Mouse (Mus musculus): ENCODE data around the gene Ccdc78. TPM values are rescaled to one million over a fixed set of nuclear protein-coding genes. Genes with fewer than 3 reads are reported as not detected.
A peak's percentile ranks its signal among the peaks of the same experiment; 100 is the strongest.

The Ccdc78 gene
- polyA plus RNA-seq, 1 experiment = not detected

DNA sequence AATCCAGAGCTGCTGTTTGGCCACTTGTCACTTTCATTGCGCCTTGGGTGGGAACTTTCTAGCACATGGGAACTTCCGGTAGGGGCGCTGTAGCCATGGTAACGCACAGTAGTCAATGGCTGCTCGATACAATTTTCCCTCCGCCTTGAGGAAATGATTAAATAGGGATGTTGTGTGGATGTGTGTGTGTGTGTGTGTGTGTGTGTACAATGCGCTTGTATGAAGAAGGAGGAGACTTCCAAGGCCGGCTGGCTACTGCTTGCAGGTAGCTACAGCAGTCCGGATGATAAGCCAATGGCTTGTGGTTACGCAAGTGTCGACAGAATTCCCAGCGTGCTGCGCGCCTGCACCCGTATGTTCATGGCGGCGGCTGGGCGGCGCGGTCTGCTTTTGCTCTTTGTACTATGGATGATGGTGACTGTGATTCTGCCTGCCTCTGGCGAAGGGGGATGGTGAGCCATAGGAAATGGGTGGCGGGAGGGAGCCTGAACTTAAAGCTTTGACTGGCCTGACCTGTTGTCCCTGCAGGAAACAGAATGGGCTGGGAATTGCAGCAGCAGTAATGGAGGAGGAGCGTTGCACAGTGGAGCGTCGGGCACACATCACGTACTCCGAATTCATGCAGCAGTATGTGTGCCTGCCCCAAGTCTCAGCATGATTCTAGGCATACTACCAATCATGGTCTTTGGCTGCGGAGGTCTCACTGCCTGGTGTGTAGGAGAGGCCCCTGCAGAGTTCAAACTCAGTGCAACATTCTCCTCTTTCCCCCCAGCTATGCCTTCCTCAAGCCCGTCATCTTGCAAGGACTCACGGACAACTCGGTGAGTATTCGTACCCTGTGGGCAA lies 42.6 kb downstream of the Ccdc78 start, which contains the start of gene Jmjd8:
TSS of gene Jmjd8 (plus strand) at position 156 of the 846 bp plus-strand sequence.
- no peaks in the 10 kb centered on the region for H3K27me3 ChIP-seq (ENCODE audit: control insufficient read depth)
- peaks cover 93% of the 10 kb centered on the region for H3K4me1 ChIP-seq (ENCODE audit: control insufficient read depth)
- H3K9me3 ChIP-seq (ENCODE audit: control insufficient read depth, low read length) = no peaks in the 10 kb centered on the region
- TF ChIP-seq TAL1 (IDR thresholded peaks at IDR 0.05; ENCODE audit: low read length) (no peak), GATA1 (IDR thresholded peaks at IDR 0.05; ENCODE audit: low read length) (no peak; the same call in 1 of the 2 replicates)
- H3K36me3 ChIP-seq (ENCODE audit: control insufficient read depth) = peaks cover 64% of the 10 kb centered on the region
- peak within 1 kb of the TSS; percentile 73 for H3K4me3 ChIP-seq (replicated peaks)

DNA sequence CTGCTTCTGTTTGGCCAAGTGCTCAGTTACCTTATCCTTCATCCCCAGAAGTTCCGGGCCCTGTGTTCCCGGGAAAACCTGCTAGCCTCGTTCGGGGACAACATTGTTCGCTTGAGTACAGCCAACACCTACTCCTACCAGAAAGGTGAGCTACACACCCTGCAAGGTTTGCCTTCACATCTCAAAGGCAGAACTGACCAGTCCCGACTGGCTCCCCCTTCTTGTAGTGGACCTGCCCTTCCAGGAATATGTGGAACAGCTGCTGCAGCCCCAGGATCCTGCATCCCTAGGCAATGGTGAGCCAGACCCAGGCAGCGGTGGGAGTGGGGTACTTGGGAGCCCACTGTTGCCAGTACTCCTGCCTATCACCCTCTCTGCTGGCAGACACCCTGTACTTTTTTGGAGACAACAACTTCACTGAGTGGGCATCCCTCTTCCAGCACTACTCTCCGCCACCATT lies 43.2 kb downstream of the Ccdc78 start:
- peaks cover 65% of the 10 kb centered on the region for H3K36me3 ChIP-seq (ENCODE audit: control insufficient read depth)

DNA sequence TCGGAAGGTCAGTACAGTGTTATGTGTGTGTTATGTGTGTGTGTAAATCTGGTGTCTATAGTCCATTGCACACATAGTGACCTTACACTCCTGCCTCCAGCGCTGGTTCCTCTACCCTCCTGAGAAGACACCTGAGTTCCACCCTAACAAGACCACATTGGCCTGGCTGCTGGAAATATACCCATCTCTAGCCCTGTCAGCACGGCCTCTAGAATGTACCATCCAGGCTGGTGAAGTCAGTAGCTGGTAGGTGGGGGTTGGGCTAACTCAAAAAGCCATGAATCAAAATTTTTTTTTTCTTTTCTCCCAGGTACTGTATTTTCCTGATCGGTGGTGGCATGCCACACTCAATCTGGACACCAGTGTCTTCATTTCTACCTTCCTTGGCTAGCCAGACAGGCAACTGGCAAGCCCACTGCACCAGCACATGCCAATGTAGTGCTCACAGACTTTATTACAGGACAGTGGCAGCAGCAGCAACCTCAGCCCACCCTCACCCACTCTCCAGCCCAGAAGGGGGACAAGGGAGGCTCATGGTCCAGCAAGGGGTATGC lies 43.9 kb downstream of the Ccdc78 start:
- peak overlapping the region; percentile 73 for H3K4me3 ChIP-seq (replicated peaks)
- H3K9me3 ChIP-seq (ENCODE audit: control insufficient read depth, low read length) = no peaks in the 10 kb centered on the region
- no peaks in the 10 kb centered on the region for H3K27me3 ChIP-seq (ENCODE audit: control insufficient read depth)
- peaks cover 93% of the 10 kb centered on the region for H3K4me1 ChIP-seq (ENCODE audit: control insufficient read depth)
- TF ChIP-seq TAL1 (IDR thresholded peaks at IDR 0.05; ENCODE audit: low read length) (no peak), GATA1 (IDR thresholded peaks at IDR 0.05; ENCODE audit: low read length) (no peak)
- peaks cover 70% of the 10 kb centered on the region for H3K36me3 ChIP-seq (ENCODE audit: control insufficient read depth)

More for the DNA sequence above, 43.2 kb downstream of the Ccdc78 start:
- TF ChIP-seq GATA1 (IDR thresholded peaks at IDR 0.05; ENCODE audit: low read length) (no peak), TAL1 (IDR thresholded peaks at IDR 0.05; ENCODE audit: low read length) (no peak)
- Histone ChIP-seq H3K9me3 (ENCODE audit: control insufficient read depth, low read length) (no peaks in the 10 kb centered on the region), H3K4me1 (ENCODE audit: control insufficient read depth) (peaks cover 93% of the 10 kb centered on the region), H3K27me3 (ENCODE audit: control insufficient read depth) (no peaks in the 10 kb centered on the region), H3K4me3 (replicated peaks) (peak overlapping the region; percentile 73)

DNA sequence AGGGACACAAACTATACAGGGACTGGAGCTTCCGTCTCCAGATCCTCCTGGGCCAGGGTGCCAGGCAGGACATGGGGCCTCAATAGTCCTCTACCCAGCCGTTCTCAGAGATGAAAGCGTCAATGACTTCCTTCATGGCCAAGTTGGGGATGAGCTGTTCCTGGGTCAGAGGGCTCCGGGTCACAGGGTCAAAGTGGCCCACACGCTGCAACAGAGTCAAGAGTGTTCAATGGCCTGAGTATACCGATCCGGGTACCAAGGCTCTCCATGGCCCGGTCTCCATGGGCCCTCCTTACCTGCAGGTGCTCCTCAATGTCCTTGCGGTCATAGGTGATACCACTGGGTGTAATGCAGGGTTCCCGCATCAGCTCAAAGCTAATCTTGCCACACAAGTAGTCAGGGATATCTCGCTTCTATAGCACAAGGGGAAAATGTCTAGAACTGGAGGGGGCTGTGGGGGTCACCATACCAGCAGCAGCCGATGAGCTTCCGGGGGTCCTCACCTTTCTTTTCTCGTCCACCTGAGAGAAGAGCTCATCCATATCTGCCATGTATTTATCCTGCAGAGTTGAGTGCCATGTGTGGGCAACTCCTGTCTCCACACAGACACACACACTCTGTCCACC lies 44.5 kb downstream of the Ccdc78 start:
- peaks cover 93% of the 10 kb centered on the region for H3K4me1 ChIP-seq (ENCODE audit: control insufficient read depth)
- peaks cover 70% of the 10 kb centered on the region for H3K36me3 ChIP-seq (ENCODE audit: control insufficient read depth)
- TF ChIP-seq GATA1 (IDR thresholded peaks at IDR 0.05; ENCODE audit: low read length) (no peak), TAL1 (IDR thresholded peaks at IDR 0.05; ENCODE audit: low read length) (no peak)
- H3K4me3 ChIP-seq (replicated peaks) = peak overlapping the region; percentile 81
- H3K9me3 ChIP-seq (ENCODE audit: control insufficient read depth, low read length) = no peaks in the 10 kb centered on the region
- H3K27me3 ChIP-seq (ENCODE audit: control insufficient read depth) = no peaks in the 10 kb centered on the region

DNA sequence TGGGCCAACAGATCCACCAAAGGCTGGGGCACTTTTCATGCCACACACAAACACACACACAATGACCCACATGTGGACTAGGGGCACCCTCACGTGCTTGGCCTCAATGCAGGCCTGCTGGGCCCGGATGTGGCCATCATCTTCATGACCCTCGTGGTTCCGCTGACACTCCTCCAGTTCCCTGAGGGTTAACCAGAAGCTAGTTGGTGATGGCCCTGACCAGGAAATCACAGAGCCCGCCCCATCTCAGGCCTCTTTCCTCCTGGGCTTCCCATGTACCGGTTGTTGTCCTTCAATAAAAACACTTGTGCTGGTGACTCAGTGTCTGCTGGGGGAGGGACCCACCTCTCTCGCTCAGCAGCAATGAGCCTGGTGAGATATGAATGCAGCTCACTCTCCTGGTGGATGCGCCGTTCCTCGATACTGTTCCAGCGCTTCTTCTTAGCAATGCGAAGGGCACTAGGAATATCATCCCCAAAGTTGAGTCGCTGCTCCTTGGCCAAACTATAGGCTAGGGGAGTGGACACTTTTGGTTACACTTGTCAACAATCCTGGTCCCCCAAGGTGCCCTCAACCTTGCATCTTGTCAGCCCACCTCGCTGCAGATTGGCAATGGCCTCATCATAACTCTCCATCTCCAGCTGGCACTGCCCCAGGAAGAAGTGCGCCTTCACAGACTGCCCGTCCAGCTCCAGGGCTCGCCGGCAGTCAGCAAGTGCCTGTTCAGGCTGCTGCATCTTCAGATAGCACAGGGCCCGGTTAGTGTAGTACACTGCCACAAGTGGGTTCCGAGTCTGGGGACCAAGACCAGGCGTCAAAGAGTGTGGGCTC lies 45.3 kb downstream of the Ccdc78 start:
- Histone ChIP-seq H3K36me3 (ENCODE audit: control insufficient read depth) (peaks cover 69% of the 10 kb centered on the region), H3K27me3 (ENCODE audit: control insufficient read depth) (no peaks in the 10 kb centered on the region), H3K4me1 (ENCODE audit: control insufficient read depth) (peaks cover 93% of the 10 kb centered on the region), H3K9me3 (ENCODE audit: control insufficient read depth, low read length) (no peaks in the 10 kb centered on the region), H3K4me3 (replicated peaks) (peak overlapping the region; percentile 81)
- TF ChIP-seq GATA1 (IDR thresholded peaks at IDR 0.05; ENCODE audit: low read length) (no peak), TAL1 (IDR thresholded peaks at IDR 0.05; ENCODE audit: low read length) (no peak)

DNA sequence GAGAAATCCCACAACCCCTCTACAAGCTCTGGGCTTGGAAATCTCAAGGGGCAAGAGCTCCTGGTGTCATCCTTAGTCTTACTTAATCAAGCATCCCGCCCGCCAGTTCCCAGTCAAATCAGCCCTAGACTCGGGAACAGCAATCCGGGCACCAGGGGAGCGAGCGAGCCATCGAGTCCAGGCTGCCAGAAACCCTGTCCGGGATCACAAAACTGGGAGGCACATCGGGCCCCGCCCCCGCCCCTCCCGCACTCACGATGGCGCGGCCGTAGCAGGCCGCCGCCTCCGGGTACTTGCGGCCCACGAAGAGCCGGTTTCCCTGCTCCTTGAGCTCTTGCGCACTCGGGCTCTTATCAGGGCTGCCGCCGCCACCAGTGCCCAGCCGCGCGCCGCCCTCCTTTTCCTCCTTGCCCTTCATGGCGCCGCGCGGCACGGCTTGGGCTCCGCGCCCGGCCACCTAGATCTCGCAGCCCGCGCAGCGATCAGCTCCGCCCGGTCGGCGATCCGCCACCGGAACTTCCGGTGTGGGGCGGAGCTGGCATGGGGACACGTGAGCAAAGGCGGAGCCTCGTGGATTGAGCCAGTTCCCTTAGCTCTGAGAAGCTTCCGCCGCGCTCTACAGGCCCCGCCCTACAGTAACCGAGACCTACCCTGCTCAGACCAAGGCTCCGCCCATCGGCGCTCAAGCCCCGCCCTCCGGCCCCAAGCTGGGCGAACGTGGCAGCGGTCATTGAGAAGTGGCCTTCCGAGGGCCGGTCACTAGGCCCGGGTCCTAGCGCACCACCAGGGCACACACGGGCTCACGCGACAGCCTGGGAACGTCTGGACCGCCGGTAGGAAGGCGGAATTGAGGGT lies 46.3 kb downstream of the Ccdc78 start:
- peaks cover 66% of the 10 kb centered on the region for H3K36me3 ChIP-seq (ENCODE audit: control insufficient read depth)
- no peak for TF ChIP-seq TAL1 (IDR thresholded peaks at IDR 0.05; ENCODE audit: low read length)
- no peak for TF ChIP-seq GATA1 (IDR thresholded peaks at IDR 0.05; ENCODE audit: low read length)
- H3K9me3 ChIP-seq (ENCODE audit: control insufficient read depth, low read length) = no peaks in the 10 kb centered on the region
- H3K4me1 ChIP-seq (ENCODE audit: control insufficient read depth) = peaks cover 94% of the 10 kb centered on the region
- H3K27me3 ChIP-seq (ENCODE audit: control insufficient read depth) = no peaks in the 10 kb centered on the region
- H3K4me3 ChIP-seq (replicated peaks) = peak overlapping the region; percentile 81

DNA sequence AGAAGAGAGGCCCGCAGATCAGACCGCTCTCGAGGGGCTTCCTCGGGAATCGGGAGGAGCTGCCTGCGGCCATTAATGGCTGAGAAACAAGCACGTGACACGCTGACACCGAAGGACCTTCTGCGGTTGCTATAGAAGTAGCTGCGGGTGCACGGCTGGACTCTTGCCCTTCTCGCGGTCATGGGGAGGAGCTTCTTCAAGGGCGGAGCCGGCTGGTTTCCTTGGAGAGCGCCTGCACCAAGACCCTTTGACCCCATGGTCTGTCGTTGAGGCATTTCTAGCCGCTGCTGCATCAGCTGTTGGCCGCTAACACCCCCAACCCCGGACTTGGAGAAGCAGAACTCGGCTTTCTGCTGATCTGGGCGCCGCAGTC lies 46.9 kb downstream of the Ccdc78 start, which contains the start of gene Stub1:
TSS of gene Stub1 (minus strand) at position 114 of the 373 bp plus-strand sequence.
- Histone ChIP-seq H3K36me3 (ENCODE audit: control insufficient read depth) (peaks cover 66% of the 10 kb centered on the region), H3K27me3 (ENCODE audit: control insufficient read depth) (no peaks in the 10 kb centered on the region), H3K9me3 (ENCODE audit: control insufficient read depth, low read length) (no peaks in the 10 kb centered on the region), H3K4me3 (replicated peaks) (peak within 1 kb of the TSS; percentile 81), H3K4me1 (ENCODE audit: control insufficient read depth) (peaks cover 95% of the 10 kb centered on the region)
- TF ChIP-seq GATA1 (IDR thresholded peaks at IDR 0.05; ENCODE audit: low read length) (no peak), TAL1 (IDR thresholded peaks at IDR 0.05; ENCODE audit: low read length) (no peak)

Measured in erythroblast, embryonic 14.5 days (primary cell).